Mouse (Mus musculus) megakaryocyte, adult 5-6 weeks (primary cell): ENCODE measurements around the gene Scrn3. TPM values are rescaled to one million over a fixed set of nuclear protein-coding genes. Genes with fewer than 3 reads are reported as not detected.

Source experiments
- ATAC-seq: 2 replicates; pipeline ENCODE4 v1.8.0; 2016; ENCODE audit warnings: mild to moderate bottlenecking, inconsistent platforms; ENCODE audit not compliant: poor library complexity, severe bottlenecking
- total RNA-seq, 2 experiments: library from RNA; stranded (forward) in 1 of 2; stranded (reverse) in 1 of 2; fragments of 153-499, 151-499 nt in 1 of 2; fragments of 221-1000, 200-1000 nt in 1 of 2; gene quantifications; 2 replicates each; pipeline versions ENCODE4 v1.2.3 to v1.2.4; 2015 to 2017

The Scrn3 gene
- total RNA-seq, 2 experiments from 2014 or later = 8.0 to 9.5 TPM

GRCm38 (mm10) chr2:73306006-73306405 is 6.4 kb upstream of the Scrn3 start:
- no peak for ATAC-seq

GRCm38 (mm10) chr2:73313117-73313501 is 708 bp downstream of the Scrn3 start:
- ATAC-seq = no peak

- no peak for ATAC-seq
Observed at GRCm38 (mm10) chr2:73314311-73314710, 1.9 kb downstream of the Scrn3 start.

- no peak for ATAC-seq
Observed at GRCm38 (mm10) chr2:73317426-73317825, 5.0 kb downstream of the Scrn3 start.

- no peak for ATAC-seq
Observed at GRCm38 (mm10) chr2:73319218-73319617, 6.8 kb downstream of the Scrn3 start.

- peak; percentile 21; the same call in 1 of the 2 replicates for ATAC-seq
Observed at GRCm38 (mm10) chr2:73322991-73323390, 10.6 kb downstream of the Scrn3 start.

- ATAC-seq = no peak
Observed at GRCm38 (mm10) chr2:73325871-73326270, 13.5 kb downstream of the Scrn3 start.

GRCm38 (mm10) chr2:73335949-73336348 is 23.5 kb downstream of the Scrn3 start:
- ATAC-seq = no peak

GRCm38 (mm10) chr2:73338415-73338814 is 26.0 kb downstream of the Scrn3 start:
- no peak for ATAC-seq

- no peak for ATAC-seq
Observed at GRCm38 (mm10) chr2:73343701-73344100, 31.3 kb downstream of the Scrn3 start.

- no peak for ATAC-seq
Observed at GRCm38 (mm10) chr2:73345204-73345603, 32.8 kb downstream of the Scrn3 start.

- ATAC-seq = no peak
Observed at GRCm38 (mm10) chr2:73346345-73347086, 34.1 kb downstream of the Scrn3 start.

GRCm38 (mm10) chr2:73347136-73347535 is 34.7 kb downstream of the Scrn3 start:
- ATAC-seq = no peak

- no peak for ATAC-seq
Observed at GRCm38 (mm10) chr2:73347766-73348165, 35.4 kb downstream of the Scrn3 start.

- ATAC-seq = no peak
Observed at GRCm38 (mm10) chr2:73348221-73348620, 35.8 kb downstream of the Scrn3 start.

- no peak for ATAC-seq
Observed at GRCm38 (mm10) chr2:73351496-73351895, 39.1 kb downstream of the Scrn3 start.

GRCm38 (mm10) chr2:73351927-73352374 is 39.5 kb downstream of the Scrn3 start:
- ATAC-seq = no peak

GRCm38 (mm10) chr2:73357004-73357403 is 44.6 kb downstream of the Scrn3 start:
- ATAC-seq = no peak

- ATAC-seq = no peak
Observed at GRCm38 (mm10) chr2:73359941-73360340, 47.5 kb downstream of the Scrn3 start.

- no peak for ATAC-seq
Observed at GRCm38 (mm10) chr2:73360536-73360935, 48.1 kb downstream of the Scrn3 start.

GRCm38 (mm10) chr2:73363448-73363847 is 51.0 kb downstream of the Scrn3 start:
- ATAC-seq = no peak

- ATAC-seq = peak; percentile 90
Observed at GRCm38 (mm10) chr2:73371530-73372335, 59.3 kb downstream of the Scrn3 start.
